Mouse (Mus musculus) lung, postnatal 14 days (tissue): ENCODE results near the gene Rfx4.
A peak's percentile ranks its signal among the peaks of the same experiment; 100 is the strongest.

ENCODE experiments used
- DNase-seq: peaks from one replicate; pipeline ENCODE4 v3.0.0; 2021

The Rfx4 gene

GRCm38 (mm10) chr10:84758483-84759431 lies 2.9 kb downstream of the Rfx4 start:
- no peak for DNase-seq

- DNase-seq: no peak
Measured at GRCm38 (mm10) chr10:84759511-84760117, 3.8 kb downstream of the Rfx4 start.

GRCm38 (mm10) chr10:84760118-84761111 lies 4.6 kb downstream of the Rfx4 start:
- DNase-seq: no peak

- DNase-seq: no peak
Measured at GRCm38 (mm10) chr10:84768766-84769165, 12.9 kb downstream of the Rfx4 start.

- no peak for DNase-seq
Measured at GRCm38 (mm10) chr10:84772380-84773130, 16.7 kb downstream of the Rfx4 start.

GRCm38 (mm10) chr10:84773889-84774288 lies 18.0 kb downstream of the Rfx4 start:
- no peak for DNase-seq

- peak; percentile 73 for DNase-seq
Measured at GRCm38 (mm10) chr10:84774573-84774972, 18.7 kb downstream of the Rfx4 start.

- DNase-seq: no peak
Measured at GRCm38 (mm10) chr10:84777109-84777508, 21.2 kb downstream of the Rfx4 start.

- DNase-seq: peak; percentile 17
Measured at GRCm38 (mm10) chr10:84777974-84778373, 22.1 kb downstream of the Rfx4 start.

GRCm38 (mm10) chr10:84780828-84781227 lies 25.0 kb downstream of the Rfx4 start:
- DNase-seq: no peak

GRCm38 (mm10) chr10:84785339-84785738 lies 29.5 kb downstream of the Rfx4 start:
- no peak for DNase-seq

- DNase-seq: no peak
Measured at GRCm38 (mm10) chr10:84790323-84790722, 34.5 kb downstream of the Rfx4 start.

GRCm38 (mm10) chr10:84791181-84791580 lies 35.3 kb downstream of the Rfx4 start:
- no peak for DNase-seq

GRCm38 (mm10) chr10:84801521-84801920 lies 45.7 kb downstream of the Rfx4 start:
- no peak for DNase-seq

GRCm38 (mm10) chr10:84803216-84803844 lies 47.5 kb downstream of the Rfx4 start:
- no peak for DNase-seq

GRCm38 (mm10) chr10:84805576-84805975 lies 49.7 kb downstream of the Rfx4 start:
- no peak for DNase-seq

GRCm38 (mm10) chr10:84807206-84807605 lies 51.3 kb downstream of the Rfx4 start:
- no peak for DNase-seq

- no peak for DNase-seq
Measured at GRCm38 (mm10) chr10:84810030-84810849, 54.4 kb downstream of the Rfx4 start.

- no peak for DNase-seq
Measured at GRCm38 (mm10) chr10:84811171-84811912, 55.5 kb downstream of the Rfx4 start.

GRCm38 (mm10) chr10:84811913-84812295 lies 56.0 kb downstream of the Rfx4 start:
- DNase-seq: no peak
